Mouse (Mus musculus): Measurements from ENCODE around the gene Cebpg.
A peak's percentile ranks its signal among the peaks of the same experiment; 100 is the strongest.

GRCm38 (mm10) chr7:35025409-35026275 is 30.7 kb downstream of the Cebpg start:
- TF ChIP-seq CTCF (IDR thresholded peaks at IDR 0.05) = peak; percentile 98
- TF ChIP-seq EP300 (IDR thresholded peaks at IDR 0.05; ENCODE audit: insufficient read depth, low read depth, low read length) = peak; percentile 82
- TF ChIP-seq POLR2A (IDR thresholded peaks at IDR 0.05; ENCODE audit: insufficient read depth, low read depth, low read length) = no peak
